Mouse (Mus musculus) neural tube, postnatal 0 days (tissue): Measurements from ENCODE around the gene Sat2. TPM values are rescaled to one million over a fixed set of nuclear protein-coding genes. Genes with fewer than 3 reads are reported as not detected.

Source experiments
- microRNA counts: library from miRNA; unstranded; fragments of <30 nt; microRNA quantifications from one replicate; lab custom pipeline; 2015
- microRNA-seq: library from miRNA; unstranded; fragments of <30 nt; microRNA quantifications from one replicate; pipeline ENCODE4, GENCODE M21; 2016
- polyA plus RNA-seq: library from polyadenylated mRNA; unstranded; fragments of >200 nt; fragmentation: Nextera tagmentation; extraction: Ambion mirVana; gene quantifications from 2 replicates; pipeline ENCODE4 v1.2.1, GENCODE M21; 2015

Sat2 gene
- polyA plus RNA-seq, result 29.9 and 31.5 TPM in 2 replicates

GRCm38 (mm10) chr11:69621571-69622268, at the start of gene Sat2:
TSS of gene Sat2 (plus strand) at chr11:69622024.

GRCm38 (mm10) chr11:69580091-69580514, 41.7 kb upstream of the Sat2 start, which contains the start of the genes Wrap53 and Trp53:
TSS of gene Wrap53 (minus strand) at chr11:69580255.
TSS of gene Trp53 (plus strand) at chr11:69580359.

DNA sequence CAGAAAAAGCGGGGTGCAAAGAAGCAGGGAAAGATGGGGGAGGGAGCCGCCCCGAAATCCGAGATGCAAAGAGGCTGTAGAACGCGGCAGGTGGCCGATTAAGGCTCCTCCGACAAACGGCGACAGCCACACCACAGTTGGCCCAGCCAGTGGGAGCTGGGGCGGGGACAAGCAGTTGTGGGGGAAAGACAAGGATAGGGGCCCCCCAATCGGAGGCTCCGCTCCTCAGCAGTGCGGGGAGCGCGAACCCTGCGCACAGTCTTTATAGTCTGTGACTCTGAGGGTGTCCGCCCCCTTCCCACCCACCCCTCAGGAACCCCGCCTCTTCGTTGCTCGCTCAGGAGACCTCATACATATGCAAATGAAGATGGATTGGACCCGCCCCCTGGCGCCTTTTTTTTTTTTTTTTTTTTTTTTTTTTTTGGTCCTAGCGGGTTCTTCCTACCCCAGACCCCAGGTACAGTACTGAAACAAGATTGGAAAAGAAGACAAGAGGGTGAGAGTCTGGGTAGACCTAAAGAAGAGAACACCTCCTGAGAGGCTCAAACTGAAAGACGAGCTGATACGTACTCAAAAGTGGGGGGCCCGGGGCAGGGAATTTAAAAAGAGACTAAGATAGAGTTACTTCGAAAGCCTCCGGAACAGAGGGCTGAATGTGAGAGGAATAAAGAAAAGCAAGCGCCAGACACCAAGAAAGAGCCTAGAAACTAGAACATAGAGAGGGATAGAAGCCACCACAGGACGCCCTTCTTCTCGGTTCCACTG, 15.9 kb upstream of the Sat2 start, which contains the start of gene Atp1b2:
Gene Atp1b2 (minus strand): TSS at position 217 of the 765 bp plus-strand sequence.

GRCm38 (mm10) chr11:69617805-69618204, 4.0 kb upstream of the Sat2 start, which contains the start of gene Shbg:
TSS of gene Shbg (minus strand) at chr11:69617905.

GRCm38 (mm10) chr11:69632284-69633089, 10.7 kb downstream of the Sat2 start, which contains the start of gene Fxr2:
TSS of gene Fxr2 (plus strand) at chr11:69632990.

GRCm38 (mm10) chr11:69655264-69656064, 33.6 kb downstream of the Sat2 start, which contains the start of gene Sox15:
TSS of gene Sox15 (plus strand) at chr11:69655314.

GRCm38 (mm10) chr11:69662213-69662966, 40.6 kb downstream of the Sat2 start, which contains the start of gene Mpdu1:
TSS of gene Mpdu1 (minus strand) at chr11:69662642.

DNA sequence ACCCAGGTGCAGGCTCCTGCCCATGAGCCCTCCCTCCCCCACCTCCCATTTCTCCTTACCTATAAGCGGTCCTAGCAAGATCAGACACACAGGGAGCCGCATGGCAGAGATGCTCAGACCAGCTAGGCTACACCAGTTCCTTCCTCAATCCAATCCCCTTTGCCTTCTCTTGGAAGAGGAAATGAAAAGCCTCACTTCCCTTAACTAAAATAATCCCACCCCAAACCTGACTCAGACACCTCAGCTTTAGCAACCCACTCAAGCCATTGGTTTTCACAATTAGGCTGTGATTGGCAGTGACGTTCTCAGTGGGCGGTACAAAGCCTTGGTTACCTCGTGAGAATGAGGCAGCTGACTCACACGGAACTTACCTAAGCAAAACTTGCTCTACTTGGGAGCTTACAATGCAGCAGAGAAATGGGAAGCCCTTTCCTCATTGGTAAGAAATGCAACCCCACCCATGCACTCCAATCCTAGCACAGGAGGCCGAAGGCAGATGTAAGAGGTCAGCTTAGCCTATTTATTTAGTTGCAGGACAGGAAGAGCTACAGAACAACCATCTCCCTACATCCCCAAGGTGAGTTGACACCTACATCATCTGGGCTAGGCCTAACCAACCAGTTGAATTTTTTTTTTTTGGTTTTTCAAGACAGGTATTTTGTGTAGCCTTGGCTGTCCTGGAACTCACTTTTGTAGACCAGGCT, 44.3 kb downstream of the Sat2 start, which contains the start of gene Cd68:
Gene Cd68 (minus strand): TSS at position 193 of the 704 bp plus-strand sequence.

GRCm38 (mm10) chr11:69672211-69672706, 50.4 kb downstream of the Sat2 start, which contains the start of gene Eif4a1:
TSS of gene Eif4a1 (minus strand) at chr11:69672423.

MicroRNAs encoded within 50 kb of the gene (microRNA counts, 519-probe panel; counts per million panel counts)
- 40.5 counts per million for microRNA mmu-miR-1934 (lab: Ali Mortazavi, UCI)
- microRNA mmu-miR-467f (lab: Ali Mortazavi, UCI), result 3,049 counts per million, percentile 14 among the panel's probes with 10 or more counts

Small RNA genes lying within 50 kb of the gene (microRNA-seq; reads per million reads assigned to microRNA genes)
- 1.2 reads per million for gene Mir1934
- gene Mir467f, result not detected

Other genes with a start within 250 kb of the Sat2 start
- 189 and 200 TPM in 2 replicates for gene Naa38, start 226.5 kb upstream of the Sat2 start, polyA plus RNA-seq
- 18.6 and 21.2 TPM in 2 replicates for gene Cyb5d1, start 226.4 kb upstream of the Sat2 start, polyA plus RNA-seq
- 6.9 and 9.2 TPM in 2 replicates for gene Tmem88, start 223.8 kb upstream of the Sat2 start, polyA plus RNA-seq
- 21.5 and 23.6 TPM in 2 replicates for gene Kdm6b, start 208.3 kb upstream of the Sat2 start, polyA plus RNA-seq
- 2.8 and 4.7 TPM in 2 replicates for gene Dnah2, start 72.9 kb upstream of the Sat2 start, polyA plus RNA-seq
- 132 and 148 TPM in 2 replicates for gene Efnb3, start 61.8 kb upstream of the Sat2 start, polyA plus RNA-seq
- gene Wrap53, start 41.8 kb upstream of the Sat2 start, polyA plus RNA-seq, result 12.1 and 13.1 TPM in 2 replicates
- gene Trp53, start 41.7 kb upstream of the Sat2 start, polyA plus RNA-seq, result 31.4 and 33.8 TPM in 2 replicates
- gene Atp1b2, start 16.1 kb upstream of the Sat2 start, polyA plus RNA-seq, result 226 and 228 TPM in 2 replicates
- gene Shbg, start 4.1 kb upstream of the Sat2 start, polyA plus RNA-seq, result not detected in 2 replicates
- 29.7 and 32.1 TPM in 2 replicates for gene Fxr2, start 11.0 kb downstream of the Sat2 start, polyA plus RNA-seq
- gene Sox15, start 33.3 kb downstream of the Sat2 start, polyA plus RNA-seq, result 0.36 and 0.46 TPM in 2 replicates
- gene Mpdu1, start 40.6 kb downstream of the Sat2 start, polyA plus RNA-seq, result 113 and 114 TPM in 2 replicates
- gene Cd68, start 44.1 kb downstream of the Sat2 start, polyA plus RNA-seq, result 14.1 and 18.7 TPM in 2 replicates
- 347 and 357 TPM in 2 replicates for gene Eif4a1, start 50.4 kb downstream of the Sat2 start, polyA plus RNA-seq
- 69.5 and 74.3 TPM in 2 replicates for gene Senp3, start 60.1 kb downstream of the Sat2 start, polyA plus RNA-seq
- gene Tnfsf13, start 63.8 kb downstream of the Sat2 start, polyA plus RNA-seq, result 0.92 and 0.93 TPM in 2 replicates
- 7.0 TPM in 2 replicates for gene Tnfsf12, start 73.8 kb downstream of the Sat2 start, polyA plus RNA-seq
- 1.3 and 3.3 TPM in 2 replicates for gene Tnfsfm13, start 74.1 kb downstream of the Sat2 start, polyA plus RNA-seq
- gene Polr2a, start 136.6 kb downstream of the Sat2 start, polyA plus RNA-seq, result 9.6 and 10.9 TPM in 2 replicates
- gene Slc35g3, start 139.9 kb downstream of the Sat2 start, polyA plus RNA-seq, result 0.09 and 0.15 TPM in 2 replicates
- 4.9 and 6.8 TPM in 2 replicates for gene Zbtb4, start 143.9 kb downstream of the Sat2 start, polyA plus RNA-seq
- 1.3 and 1.5 TPM in 2 replicates for gene Chrnb1, start 173.9 kb downstream of the Sat2 start, polyA plus RNA-seq
- 7.1 and 8.5 TPM in 2 replicates for gene Fgf11, start 179.8 kb downstream of the Sat2 start, polyA plus RNA-seq
- 1.2 and 1.6 TPM in 2 replicates for gene Tmem102, start 183.6 kb downstream of the Sat2 start, polyA plus RNA-seq
- not detected in 2 replicates for gene Gm39566, start 193.3 kb downstream of the Sat2 start, polyA plus RNA-seq
- not detected in 2 replicates for gene Spem2, start 196.4 kb downstream of the Sat2 start, polyA plus RNA-seq
- gene Spem1, start 200.2 kb downstream of the Sat2 start, polyA plus RNA-seq, result not detected in 2 replicates
- gene Nlgn2, start 215.8 kb downstream of the Sat2 start, polyA plus RNA-seq, result 25.7 and 29.7 TPM in 2 replicates
- gene Tmem256, start 216.5 kb downstream of the Sat2 start, polyA plus RNA-seq, result 452 and 485 TPM in 2 replicates
- gene Plscr3, start 224.4 kb downstream of the Sat2 start, polyA plus RNA-seq, result 32.3 and 33.8 TPM in 2 replicates
- 0.15 TPM in 1 of 2 replicates, not detected in the other for gene Tnk1, start 236.7 kb downstream of the Sat2 start, polyA plus RNA-seq